Mouse (Mus musculus) bone marrow, adult 2 months (tissue): ENCODE measurements around the gene 1700016H13Rik.

ENCODE experiments used
- CTCF ChIP-seq: fragments of 200-500 bp; IDR thresholded peaks from 2 replicates; pipeline ENCODE4 v1.5.1; 2011; ENCODE audit warnings: low read length, control low read depth; ENCODE audit not compliant: control insufficient read depth, insufficient read depth
- POLR2A ChIP-seq: fragments of 200-500 bp; IDR thresholded peaks from 2 replicates; pipeline ENCODE4 v1.6.1; 2011; ENCODE audit warnings: low read depth, mild to moderate bottlenecking, control low read depth, low read length, borderline replicate concordance; ENCODE audit not compliant: control insufficient read depth

DNA sequence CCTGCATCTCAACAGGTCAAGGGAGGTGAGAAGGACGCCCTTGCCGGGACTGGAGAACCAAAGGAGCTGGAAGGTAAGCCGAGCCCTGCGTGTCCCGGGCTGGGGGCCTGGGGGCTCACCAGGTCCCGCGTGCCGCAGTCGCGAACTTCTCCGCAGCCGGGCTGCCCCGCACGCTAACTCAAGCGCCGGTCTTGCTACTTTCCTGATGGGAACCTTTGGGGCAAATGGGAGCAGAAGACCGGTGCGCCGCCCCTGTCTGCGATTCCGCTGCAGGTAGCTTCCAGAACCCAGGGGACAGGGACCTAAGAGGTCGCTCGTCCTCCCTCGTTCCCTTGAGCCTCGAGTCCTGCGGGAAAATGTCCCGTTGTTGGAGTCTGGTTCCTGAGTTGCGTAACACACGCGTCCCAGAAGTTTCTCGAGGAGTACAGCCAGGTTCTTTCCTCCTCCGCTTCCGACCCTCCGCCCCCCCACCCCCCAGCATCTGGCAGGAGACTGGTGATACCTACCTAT is 36.8 kb upstream of the 1700016H13Rik start:
- TF ChIP-seq CTCF (no peak), POLR2A (no peak)
